Mouse (Mus musculus) heart, adult 8-10 months (tissue): ENCODE measurements at regions not wholly inside any gene's neighbourhood (a gene's known extent, or its start where the extent isn't known, plus 50 kb on each side); places are given as distances from the start of the nearest gene placed in this dataset.

Experiments used
- DNase-seq: peaks from one replicate; pipeline ENCODE4 v3.0.0; 2022; ENCODE audit warnings: low spot score

GRCm38 (mm10) chr19:30289721-30290120, 57.0 kb downstream of the Mbl2 start:
- no peak for DNase-seq

- DNase-seq = no peak
Observed at GRCm38 (mm10) chr19:30295263-30295704, 62.5 kb downstream of the Mbl2 start.

- no peak for DNase-seq
Observed at GRCm38 (mm10) chr19:30296024-30296423, 63.3 kb downstream of the Mbl2 start.

- DNase-seq = no peak
Observed at GRCm38 (mm10) chr19:30299536-30299935, 66.8 kb downstream of the Mbl2 start.

GRCm38 (mm10) chr19:30302281-30302680, 69.5 kb downstream of the Mbl2 start:
- DNase-seq = no peak

GRCm38 (mm10) chr19:30306379-30306778, 73.6 kb downstream of the Mbl2 start:
- peak; percentile 3 for DNase-seq

GRCm38 (mm10) chr19:30306919-30307318, 74.2 kb downstream of the Mbl2 start:
- no peak for DNase-seq

GRCm38 (mm10) chr19:30317314-30317713, 84.6 kb downstream of the Mbl2 start:
- no peak for DNase-seq

GRCm38 (mm10) chr19:30327693-30328092, 95.0 kb downstream of the Mbl2 start:
- no peak for DNase-seq

GRCm38 (mm10) chr19:30328886-30329285, 96.1 kb downstream of the Mbl2 start:
- no peak for DNase-seq

GRCm38 (mm10) chr19:30330792-30331191, 98.0 kb downstream of the Mbl2 start:
- DNase-seq = no peak

- DNase-seq = no peak
Observed at GRCm38 (mm10) chr19:30331850-30332249, 99.1 kb downstream of the Mbl2 start.

- DNase-seq = no peak
Observed at GRCm38 (mm10) chr19:30344401-30344800, 111.7 kb downstream of the Mbl2 start.

- no peak for DNase-seq
Observed at GRCm38 (mm10) chr19:30348924-30349323, 116.2 kb downstream of the Mbl2 start.

- no peak for DNase-seq
Observed at GRCm38 (mm10) chr19:30354981-30355380, 122.2 kb downstream of the Mbl2 start.

GRCm38 (mm10) chr19:30358961-30359360, 126.2 kb downstream of the Mbl2 start:
- no peak for DNase-seq

GRCm38 (mm10) chr19:30371901-30372300, 139.2 kb downstream of the Mbl2 start:
- DNase-seq = no peak

GRCm38 (mm10) chr19:30379767-30380166, 147.0 kb downstream of the Mbl2 start:
- DNase-seq = no peak

- DNase-seq = no peak
Observed at GRCm38 (mm10) chr19:30380515-30381206, 147.9 kb downstream of the Mbl2 start.

- no peak for DNase-seq
Observed at GRCm38 (mm10) chr19:30393791-30394190, 155.7 kb downstream of the Dkk1 start.

- DNase-seq = no peak
Observed at GRCm38 (mm10) chr19:30406943-30407342, 142.5 kb downstream of the Dkk1 start.

GRCm38 (mm10) chr19:30419556-30420280, 129.7 kb downstream of the Dkk1 start:
- DNase-seq = no peak

- no peak for DNase-seq
Observed at GRCm38 (mm10) chr19:30425627-30426026, 123.8 kb downstream of the Dkk1 start.
